Mouse (Mus musculus) MEL (cell line): ENCODE measurements around the gene Ccdc137. TPM values are rescaled to one million over a fixed set of nuclear protein-coding genes. Genes with fewer than 3 reads are reported as not detected.

Experiments used
- DNase-seq: peaks from one replicate; pipeline ENCODE4 v3.0.0; 2011; ENCODE audit warnings: low read depth, low spot score
- H3K27ac ChIP-seq: 2 replicates; pipeline ENCODE4 v1.5.1; 2012; ENCODE audit warnings: low read depth, mild to moderate bottlenecking, control low read depth, low read length, moderate library complexity; ENCODE audit not compliant: control insufficient read depth
- H3K27me3 ChIP-seq, 2 experiments: fragments of 150-350 bp in 1 of 2; sonication (generic) in 1 of 2; 2 replicates each; pipeline ENCODE4 v1.6.1; 2012; ENCODE audit warnings: low read length in 2 of 2, mild to moderate bottlenecking in 2 of 2, improper control_type of control experiment in 1 of 2, moderate library complexity in 1 of 2; ENCODE audit not compliant: insufficient read depth in 2 of 2, control insufficient read depth in 1 of 2
- H3K36me3 ChIP-seq, 2 experiments: 2 replicates each; pipeline ENCODE4 v1.6.1; 2012 to 2014; ENCODE audit warnings: low read length in 2 of 2, improper control_type of control experiment in 1 of 2, inconsistent platforms in 1 of 2, mild to moderate bottlenecking in 1 of 2; ENCODE audit not compliant: insufficient read depth in 2 of 2, control insufficient read depth in 1 of 2
- H3K4me1 ChIP-seq, 2 experiments: fragments of 150-350 bp in 1 of 2; sonication (generic) in 1 of 2; 2 replicates each; pipeline ENCODE4 v1.6.1; 2012; ENCODE audit warnings: low read length in 2 of 2, improper control_type of control experiment in 1 of 2, mild to moderate bottlenecking in 1 of 2; ENCODE audit not compliant: insufficient read depth in 2 of 2, control insufficient read depth in 1 of 2
- H3K4me3 ChIP-seq, 2 experiments: fragments of 150-350 bp in 1 of 2; sonication (generic) in 1 of 2; 2 replicates each; pipeline ENCODE4 v1.5.1; 2012; ENCODE audit warnings: low read depth in 2 of 2, low read length in 2 of 2, mild to moderate bottlenecking in 2 of 2, moderate library complexity in 2 of 2, control low read depth in 1 of 2, improper control_type of control experiment in 1 of 2; ENCODE audit not compliant: control insufficient read depth in 1 of 2, insufficient read depth in 1 of 2
- H3K79me2 ChIP-seq: 2 replicates; pipeline ENCODE4 v1.6.1; 2012; ENCODE audit warnings: mild to moderate bottlenecking, low read length, moderate library complexity; ENCODE audit not compliant: control insufficient read depth, poor library complexity, insufficient read depth
- H3K9ac ChIP-seq: 2 replicates; pipeline ENCODE4 v1.6.1; 2012; ENCODE audit warnings: low read depth, mild to moderate bottlenecking, control low read depth, low read length, moderate library complexity; ENCODE audit not compliant: control insufficient read depth, poor library complexity, severe bottlenecking
- H3K9me3 ChIP-seq: fragments of 150-350 bp; sonication (generic); replicated peaks from 2 replicates; pipeline ENCODE4 v1.6.1; 2012; ENCODE audit warnings: mild to moderate bottlenecking, low read length, improper control_type of control experiment, moderate library complexity; ENCODE audit not compliant: insufficient read depth
- CHD1 ChIP-seq: IDR thresholded peaks from 2 replicates; pipeline ENCODE4 v1.6.1; 2012; ENCODE audit warnings: low read depth, mild to moderate bottlenecking, inconsistent platforms, low read length, improper control_type of control experiment
- CTCF ChIP-seq, 3 experiments: IDR thresholded peaks in 2 of 3; conservative IDR thresholded peaks in 1 of 3; 2 replicates each; pipeline ENCODE4 v1.5.1; 2011 to 2012; ENCODE audit warnings: low read length in 3 of 3, low read depth in 2 of 3, mild to moderate bottlenecking in 2 of 3, improper control_type of control experiment in 1 of 3, inconsistent platforms in 1 of 3, mixed read lengths in 1 of 3, moderate library complexity in 1 of 3; ENCODE audit not compliant: control insufficient read depth in 1 of 3, insufficient read depth in 1 of 3, poor library complexity in 1 of 3, severe bottlenecking in 1 of 3
- E2F4 ChIP-seq: IDR thresholded peaks from 2 replicates; pipeline ENCODE4 v1.6.1; 2011; ENCODE audit warnings: low read depth, low read length, improper control_type of control experiment, borderline replicate concordance
- ELF1 ChIP-seq: IDR thresholded peaks from 2 replicates; pipeline ENCODE4 v1.6.1; 2014; ENCODE audit warnings: low read depth, mild to moderate bottlenecking, inconsistent platforms, low read length, improper control_type of control experiment, moderate library complexity
- EP300 ChIP-seq, 2 experiments: IDR thresholded peaks; 2 replicates each; pipeline ENCODE4 v1.6.1; 2011; ENCODE audit warnings: improper control_type of control experiment in 2 of 2, low read length in 2 of 2, low read depth in 1 of 2, mild to moderate bottlenecking in 1 of 2
- ETS1 ChIP-seq: IDR thresholded peaks from 2 replicates; pipeline ENCODE4 v1.6.1; 2012; ENCODE audit warnings: low read depth, mild to moderate bottlenecking, inconsistent platforms, low read length, improper control_type of control experiment, moderate library complexity
- GABPA ChIP-seq: IDR thresholded peaks from 2 replicates; pipeline ENCODE4 v1.6.1; 2012; ENCODE audit warnings: low read depth, mild to moderate bottlenecking, inconsistent platforms, low read length, improper control_type of control experiment, moderate library complexity
- GATA1 ChIP-seq: IDR thresholded peaks from 2 replicates; pipeline ENCODE4 v1.6.1; 2011; ENCODE audit warnings: low read depth, low read length, improper control_type of control experiment
- HCFC1 ChIP-seq: IDR thresholded peaks from 2 replicates; pipeline ENCODE4 v1.6.1; 2012; ENCODE audit warnings: low read depth, mild to moderate bottlenecking, inconsistent platforms, low read length, improper control_type of control experiment, moderate library complexity
- KAT2A ChIP-seq: conservative IDR thresholded peaks from 2 replicates; pipeline ENCODE4 v1.6.1; 2012; ENCODE audit warnings: low read depth, low read length, improper control_type of control experiment, inconsistent platforms
- MAFK ChIP-seq: IDR thresholded peaks from 2 replicates; pipeline ENCODE4 v1.6.1; 2011; ENCODE audit warnings: low read depth, mild to moderate bottlenecking, low read length, improper control_type of control experiment, borderline replicate concordance
- MAX ChIP-seq: IDR thresholded peaks from 2 replicates; pipeline ENCODE4 v1.6.1; 2011; ENCODE audit warnings: low read length, improper control_type of control experiment
- MAZ ChIP-seq: IDR thresholded peaks from 2 replicates; pipeline ENCODE4 v1.6.1; 2012; ENCODE audit warnings: low read depth, mild to moderate bottlenecking, inconsistent platforms, low read length, improper control_type of control experiment
- MEF2A ChIP-seq: IDR thresholded peaks from 2 replicates; pipeline ENCODE4 v1.6.1; 2014; ENCODE audit warnings: low read depth, mild to moderate bottlenecking, inconsistent platforms, low read length, improper control_type of control experiment; ENCODE audit not compliant: poor library complexity, insufficient replicate concordance, severe bottlenecking; ENCODE audit errors: extremely low read depth
- MXI1 ChIP-seq: IDR thresholded peaks from 2 replicates; pipeline ENCODE4 v1.6.1; 2011; ENCODE audit warnings: mild to moderate bottlenecking, low read depth, low read length, improper control_type of control experiment
- MYC ChIP-seq: IDR thresholded peaks from 2 replicates; pipeline ENCODE4 v1.6.1; 2011; ENCODE audit warnings: low read depth, mild to moderate bottlenecking, low read length, improper control_type of control experiment, moderate library complexity
- NELFE ChIP-seq: IDR thresholded peaks from 2 replicates; pipeline ENCODE4 v1.6.1; 2011; ENCODE audit warnings: low read depth, low read length, improper control_type of control experiment
- NRF1 ChIP-seq: IDR thresholded peaks from 2 replicates; pipeline ENCODE4 v1.6.1; 2014; ENCODE audit warnings: low read depth, mild to moderate bottlenecking, inconsistent platforms, low read length, improper control_type of control experiment, moderate library complexity; ENCODE audit not compliant: poor library complexity, insufficient read depth, severe bottlenecking
- POLR2A ChIP-seq, 2 experiments: IDR thresholded peaks; 2 replicates each; pipeline ENCODE4 v1.6.1; 2011 to 2012; ENCODE audit warnings: low read length in 2 of 2, mild to moderate bottlenecking in 2 of 2, control low read depth in 1 of 2, improper control_type of control experiment in 1 of 2, low read depth in 1 of 2, moderate library complexity in 1 of 2; ENCODE audit not compliant: control insufficient read depth in 1 of 2, insufficient read depth in 1 of 2, poor library complexity in 1 of 2
- POLR2AphosphoS2 ChIP-seq: IDR thresholded peaks from 2 replicates; pipeline ENCODE4 v1.6.1; 2011; ENCODE audit warnings: low read length, improper control_type of control experiment
- POLR2AphosphoS5 ChIP-seq: IDR thresholded peaks from 2 replicates; pipeline ENCODE4 v1.6.1; 2012; ENCODE audit warnings: low read depth, borderline replicate concordance, mild to moderate bottlenecking, inconsistent platforms, low read length, moderate library complexity, mixed read lengths
- RAD21 ChIP-seq: IDR thresholded peaks from 2 replicates; pipeline ENCODE4 v1.6.1; 2011; ENCODE audit warnings: mild to moderate bottlenecking, low read depth, low read length, improper control_type of control experiment
- RCOR1 ChIP-seq: IDR thresholded peaks from 2 replicates; pipeline ENCODE4 v1.6.1; 2012; ENCODE audit warnings: low read depth, mild to moderate bottlenecking, inconsistent platforms, low read length, improper control_type of control experiment
- SMC3 ChIP-seq: IDR thresholded peaks from 2 replicates; pipeline ENCODE4 v1.6.1; 2011; ENCODE audit warnings: low read depth, low read length, improper control_type of control experiment
- TAL1 ChIP-seq: IDR thresholded peaks from 2 replicates; pipeline ENCODE4 v1.6.1; 2012; ENCODE audit warnings: mild to moderate bottlenecking, inconsistent platforms, low read length, moderate library complexity, mixed read lengths
- TBP ChIP-seq: IDR thresholded peaks from 2 replicates; pipeline ENCODE4 v1.8.0; 2011; ENCODE audit warnings: low read depth, low read length, improper control_type of control experiment
- TCF12 ChIP-seq: IDR thresholded peaks from 2 replicates; pipeline ENCODE4 v1.6.1; 2014; ENCODE audit warnings: low read depth, mild to moderate bottlenecking, inconsistent platforms, low read length, improper control_type of control experiment, moderate library complexity
- UBTF ChIP-seq: IDR thresholded peaks from 2 replicates; pipeline ENCODE4 v1.6.1; 2012; ENCODE audit warnings: low read depth, mild to moderate bottlenecking, inconsistent platforms, low read length, improper control_type of control experiment, moderate library complexity, borderline replicate concordance; ENCODE audit not compliant: insufficient read depth
- USF1 ChIP-seq: IDR thresholded peaks from 2 replicates; pipeline ENCODE4 v1.6.1; 2014; ENCODE audit warnings: low read depth, mild to moderate bottlenecking, inconsistent platforms, low read length, improper control_type of control experiment, moderate library complexity
- USF2 ChIP-seq, 2 experiments: IDR thresholded peaks; 2 replicates each; pipeline ENCODE4 v1.6.1; 2011 to 2012; ENCODE audit warnings: improper control_type of control experiment in 2 of 2, low read length in 2 of 2, borderline replicate concordance in 1 of 2, inconsistent platforms in 1 of 2, low read depth in 1 of 2, mild to moderate bottlenecking in 1 of 2; ENCODE audit not compliant: insufficient read depth in 1 of 2
- ZKSCAN1 ChIP-seq: IDR thresholded peaks from 2 replicates; pipeline ENCODE4 v1.6.1; 2012; ENCODE audit warnings: low read depth, mild to moderate bottlenecking, inconsistent platforms, low read length, improper control_type of control experiment, moderate library complexity
- ZMIZ1 ChIP-seq: IDR thresholded peaks from 2 replicates; pipeline ENCODE4 v1.6.1; 2012; ENCODE audit warnings: low read depth, mild to moderate bottlenecking, inconsistent platforms, low read length, improper control_type of control experiment, moderate library complexity
- ZNF384 ChIP-seq: IDR thresholded peaks from 2 replicates; pipeline ENCODE4 v1.6.1; 2012; ENCODE audit warnings: low read depth, mild to moderate bottlenecking, inconsistent platforms, low read length, improper control_type of control experiment
- polyA plus RNA-seq, 2 experiments: library from polyadenylated mRNA; stranded (reverse) in 1 of 2; unstranded in 1 of 2; fragments of >175 nt in 1 of 2; fragments of >200 nt in 1 of 2; gene quantifications; 2 replicates each; pipeline versions ENCODE4 v1.2.1 to v1.2.4; 2012; ENCODE audit warnings: low replicate concordance in 2 of 2, low read depth in 1 of 2; ENCODE audit not compliant: insufficient read length in 2 of 2, insufficient read depth in 1 of 2, missing spikeins in 1 of 2
- total RNA-seq: library from RNA; depleted of rRNA; stranded (reverse); fragments of 300-350 nt; gene quantifications from 2 replicates; pipeline ENCODE4 v1.2.3, GENCODE M21; 2012; rRNA removed

Ccdc137 gene
- total RNA-seq (66.1 and 104 TPM in 2 replicates), polyA plus RNA-seq (100 to 1,000 TPM in 1 of 2 experiments, not detected in 1; 116 TPM)

GRCm38 (mm10) chr11:120457772-120458751 is at the start of gene Ccdc137, which contains the start of gene Oxld1:
Gene Ccdc137, plus strand, starts transcription at chr11:120458115.
Gene Oxld1, minus strand, starts transcription at chr11:120458068.
- peak within 1 kb of the TSS; percentile 93 for H3K9ac ChIP-seq
- no peaks in the 10 kb centered on the region for H3K27me3 ChIP-seq
- H3K27ac ChIP-seq = peak within 1 kb of the TSS; percentile 70
- DNase-seq = peak; percentile 97
- H3K36me3 ChIP-seq = peaks cover 3 to 10% of the 10 kb centered on the region in 2 experiments; a peak in 3 of 4 replicates
- H3K4me3 ChIP-seq = peak within 1 kb of the TSS; percentile 84 to 86
- no peaks in the 10 kb centered on the region for H3K9me3 ChIP-seq
- peaks cover 37% of the 10 kb centered on the region for H3K79me2 ChIP-seq
- H3K4me1 ChIP-seq = peaks cover 0 to 14% of the 10 kb centered on the region in 2 experiments; a peak in 2 of 4 replicates
- TF ChIP-seq UBTF = no peak; the same call in 1 of the 2 replicates
- TF ChIP-seq GATA1 = no peak
- peak; percentile 84 for TF ChIP-seq TBP
- TF ChIP-seq CTCF (IDR thresholded peaks at IDR 0.05 in 2 of 3, conservative IDR thresholded peaks at IDR 0.05 in 1 of 3; ENCODE audit: control insufficient read depth in 1 of 3, insufficient read depth in 1 of 3, low read depth in 2 of 3, low read length in 3 of 3, poor library complexity in 1 of 3, severe bottlenecking in 1 of 3) = no peak
- TF ChIP-seq MYC = peak; percentile 95
- peak; percentile 35; the same call in 1 of the 2 replicates for TF ChIP-seq NRF1
- no peak for TF ChIP-seq POLR2AphosphoS5
- no peak for TF ChIP-seq CHD1
- TF ChIP-seq E2F4 = no peak
- TF ChIP-seq MAFK = no peak
- peak; percentile 99 for TF ChIP-seq NELFE
- TF ChIP-seq ZKSCAN1 = peak; percentile 62; the same call in 1 of the 2 replicates
- TF ChIP-seq RCOR1 = 0 out of 2 replicates have a peak, but pooled peaks have one; percentile 5
- TF ChIP-seq ELF1 = peak; percentile 96
- TF ChIP-seq TCF12 = peak; percentile 78
- TF ChIP-seq ETS1 = peak; percentile 39; the same call in 1 of the 2 replicates
- peak; percentile 90; the same call in 1 of the 2 replicates for TF ChIP-seq ZMIZ1
- no peak for TF ChIP-seq MEF2A
- peak; percentile 98 for TF ChIP-seq POLR2AphosphoS2
- peak; percentile 90 for TF ChIP-seq HCFC1
- TF ChIP-seq SMC3 = no peak
- TF ChIP-seq USF1 = no peak
- no peak for TF ChIP-seq USF2 (IDR thresholded peaks at IDR 0.05; ENCODE audit: borderline replicate concordance in 1 of 2, insufficient read depth in 1 of 2, low read depth in 1 of 2, low read length in 2 of 2)
- TF ChIP-seq MAZ = peak; percentile 60; the same call in 1 of the 2 replicates
- no peak for TF ChIP-seq RAD21
- no peak; the same call in 1 of the 2 replicates for TF ChIP-seq KAT2A
- TF ChIP-seq MAX = peak; percentile 85
- no peak for TF ChIP-seq GABPA
- TF ChIP-seq POLR2A (IDR thresholded peaks at IDR 0.05; ENCODE audit: control insufficient read depth in 1 of 2, insufficient read depth in 1 of 2, low read depth in 1 of 2, low read length in 2 of 2, poor library complexity in 1 of 2) = peak; percentile 82 to 98
- peak; percentile 97 for TF ChIP-seq MXI1
- 0 out of 4 replicates have a peak, but pooled peaks of 1 of the 2 experiments have one; percentile 10 for TF ChIP-seq EP300 (IDR thresholded peaks at IDR 0.05; ENCODE audit: low read depth in 1 of 2, low read length in 2 of 2)
- no peak for TF ChIP-seq TAL1
- TF ChIP-seq ZNF384 = peak; percentile 39; the same call in 1 of the 2 replicates
